Mouse (Mus musculus): ENCODE data around the gene Tox2.

DNA sequence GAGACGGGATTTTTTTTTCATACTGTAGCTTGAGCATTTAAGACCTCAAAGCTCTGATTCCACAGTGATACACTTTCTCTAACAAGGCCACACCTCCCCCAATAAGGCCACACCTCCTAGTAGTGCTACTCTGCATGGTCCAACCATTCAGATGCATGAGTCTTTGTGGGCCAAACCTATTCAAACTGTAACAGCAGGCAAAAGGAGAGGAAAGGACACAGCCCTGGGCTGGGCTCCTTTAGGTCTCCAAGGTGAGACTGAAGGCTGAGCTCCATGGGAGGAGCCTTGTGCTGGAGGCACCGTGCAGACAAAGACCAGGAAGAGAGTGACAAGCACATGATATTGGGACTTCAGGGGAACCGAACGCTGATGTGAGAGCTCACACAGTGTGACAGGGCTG, 114.4 kb downstream of the Tox2 start:
- no peak for TF ChIP-seq CTCF (IDR thresholded peaks at IDR 0.05; ENCODE audit: control insufficient read depth, insufficient read depth, low read length)
- no peak for TF ChIP-seq POLR2A (IDR thresholded peaks at IDR 0.05; ENCODE audit: borderline replicate concordance, control insufficient read depth, low read depth, low read length)
